Mouse (Mus musculus) mouse embryonic stem cell (cell line): ENCODE measurements around the gene Eif4e2.

Source experiments
- in situ Hi-C, 2 experiments: fragments of 300-500 bp; cut with MboI; formaldehyde crosslinking; loops; 1 replicate in 1 of 2; 3 replicates in 1 of 2; pipeline ENCODE4 v1.14.3; 2019 to 2020; ENCODE audit warnings: low sequenced_read_pairs in 2 of 2, low pct_unique_long_range_greater_than_20kb in 1 of 2, mixed read lengths in 1 of 2; ENCODE audit not compliant: unreplicated experiment in 1 of 2

Gene Eif4e2

DNA sequence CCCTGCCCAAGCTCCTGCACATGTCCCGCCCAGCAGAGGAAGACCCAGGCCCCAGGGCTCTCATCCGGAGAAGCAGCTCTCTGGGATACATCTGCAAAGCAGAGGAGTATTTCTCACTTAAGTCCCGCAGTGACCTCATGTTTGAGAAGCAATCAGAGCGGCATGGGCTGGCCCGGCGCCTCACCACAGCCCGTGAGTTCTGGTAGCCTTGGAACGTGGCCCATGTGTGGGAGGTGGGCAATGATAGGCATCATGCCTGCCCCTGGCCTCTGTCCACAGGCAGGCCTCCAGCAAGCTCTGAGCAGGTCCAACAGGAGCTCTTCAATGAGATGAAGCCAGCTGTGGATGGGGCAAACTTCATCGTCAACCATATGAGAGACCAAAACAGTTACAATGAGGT lies 16.4 kb upstream of the Eif4e2 start:
- in situ Hi-C loops = loop anchor here in 1 of 2 experiments (25.0 kb wide), 1 partner anchor 465 kb away; no protein-coding TSS in a partner anchor

DNA sequence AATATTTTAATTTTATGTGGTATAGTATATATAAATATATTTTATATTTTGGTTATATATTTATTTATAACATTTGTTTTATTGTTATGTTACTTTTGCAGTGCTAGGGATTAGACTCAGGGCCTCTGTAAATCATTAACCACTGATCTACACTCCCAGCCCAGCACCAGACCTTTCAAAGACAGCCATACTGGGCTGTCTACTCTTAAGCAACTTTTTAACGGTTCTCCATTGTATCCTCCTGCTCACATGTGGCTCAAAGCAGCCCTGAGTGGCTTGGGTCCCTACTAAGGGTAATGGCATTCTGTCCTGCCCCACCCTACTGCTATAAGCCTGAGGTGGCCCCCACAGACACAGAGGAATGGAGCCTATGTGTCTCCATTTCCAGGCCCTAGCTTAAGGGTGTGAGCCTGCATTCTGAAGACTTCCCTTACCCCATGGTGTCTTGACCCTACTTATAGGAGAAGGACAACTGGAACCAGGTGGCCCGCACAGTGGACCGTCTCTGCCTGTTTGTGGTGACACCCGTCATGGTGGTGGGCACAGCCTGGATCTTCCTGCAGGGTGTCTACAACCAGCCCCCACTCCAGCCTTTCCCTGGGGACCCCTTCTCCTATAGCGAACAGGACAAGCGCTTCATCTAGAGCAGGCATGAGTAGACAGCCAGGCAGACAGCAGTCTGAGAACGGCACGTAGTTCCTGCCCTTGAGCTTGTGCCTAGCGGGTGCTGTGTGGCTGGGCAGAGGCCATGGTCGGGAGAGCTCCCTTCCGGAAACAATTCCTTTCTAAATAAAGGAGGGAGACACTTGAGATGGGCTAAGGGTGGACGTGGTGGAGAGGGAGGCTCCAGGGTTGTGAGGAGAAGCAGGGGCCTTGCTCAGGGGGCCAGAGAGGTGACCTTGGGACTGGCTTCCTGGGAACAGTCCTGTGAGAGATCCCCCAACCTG lies 15.3 kb upstream of the Eif4e2 start:
- in situ Hi-C loops = loop anchor here in 1 of 2 experiments (25.0 kb wide), 1 partner anchor 464 kb away; no protein-coding TSS in a partner anchor

DNA sequence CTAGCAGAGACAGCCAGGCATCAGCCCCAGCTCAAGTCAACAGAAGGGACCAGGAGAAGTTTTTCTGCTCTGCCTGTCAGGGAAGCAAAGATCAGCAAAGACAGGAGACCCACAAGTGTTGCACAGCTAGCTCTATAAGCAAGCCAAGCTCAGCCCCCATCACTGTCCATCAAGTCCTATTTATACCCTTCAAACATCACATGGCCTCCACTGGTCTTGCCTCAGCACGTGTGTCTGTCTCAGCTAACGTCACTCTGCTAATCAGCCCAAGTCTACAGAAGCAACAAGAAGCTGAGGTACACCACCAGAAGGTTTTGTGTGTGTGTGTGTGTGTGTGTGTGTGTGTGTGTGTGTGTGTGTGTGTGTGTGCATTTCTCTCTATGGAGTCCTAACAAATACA lies 12.9 kb upstream of the Eif4e2 start:
- in situ Hi-C loops = no loop called here

DNA sequence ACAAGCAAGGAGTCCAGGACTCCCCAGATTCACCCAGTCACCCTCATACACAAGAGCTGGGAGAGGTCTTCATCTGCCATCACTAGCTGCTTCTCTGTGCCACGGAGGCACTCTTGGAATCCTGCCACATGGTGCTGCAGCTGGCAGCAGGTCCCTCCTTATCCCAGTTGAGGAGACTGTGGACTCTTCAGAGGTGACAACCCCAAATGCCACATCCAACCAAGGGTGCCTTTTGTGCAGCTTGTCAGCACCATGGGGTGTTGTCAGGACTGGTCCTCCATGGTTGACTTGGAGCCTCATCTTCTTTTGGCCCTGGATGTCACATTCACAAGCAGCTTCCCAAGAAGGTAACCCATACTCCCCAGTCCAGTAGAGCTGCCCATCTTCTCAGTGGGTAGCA lies 11.9 kb upstream of the Eif4e2 start:
- in situ Hi-C loops = no loop called here

DNA sequence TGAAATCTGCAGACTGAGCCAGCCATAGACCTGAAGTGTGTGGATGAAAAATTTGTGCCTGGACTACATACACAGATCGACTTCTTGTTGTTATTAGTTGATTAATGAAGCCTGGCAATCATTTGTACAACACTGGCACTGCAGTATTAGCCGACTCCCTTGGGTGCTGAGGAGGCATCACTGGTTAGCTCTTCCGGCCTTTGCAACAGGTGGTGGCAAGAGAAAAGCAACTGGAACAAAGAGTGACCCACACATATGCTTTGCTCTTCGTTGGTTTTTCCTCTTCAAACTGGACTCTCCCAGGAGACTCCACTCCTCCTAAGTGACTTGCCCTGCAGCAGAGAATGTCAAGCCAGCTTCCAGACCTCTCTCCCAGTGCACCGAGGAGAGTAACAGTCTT lies 9.9 kb upstream of the Eif4e2 start:
- in situ Hi-C loops = no loop called here

DNA sequence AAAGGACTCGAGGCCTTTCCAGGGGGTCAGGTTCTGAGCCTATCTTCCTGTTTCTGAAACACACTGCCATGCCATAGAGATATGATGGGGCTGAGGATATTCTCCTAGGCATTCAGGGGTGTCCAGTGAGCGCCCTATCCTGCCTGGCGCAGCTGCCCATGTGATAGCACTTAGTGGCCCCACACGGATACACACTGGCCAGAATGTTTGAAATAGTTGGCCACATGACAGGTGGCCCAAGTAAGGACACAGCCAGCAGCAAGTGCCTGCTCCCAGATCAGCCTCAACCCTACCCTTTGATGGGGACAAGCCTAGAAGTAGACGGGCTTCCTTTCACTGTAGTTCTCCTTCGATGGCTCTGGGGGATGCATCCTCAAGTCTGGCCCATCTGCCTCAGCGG lies 9.2 kb upstream of the Eif4e2 start, which contains the start of gene Chrng:
Gene Chrng (plus strand): TSS at position 193 of the 400 bp plus-strand sequence.
- in situ Hi-C loops = no loop called here

DNA sequence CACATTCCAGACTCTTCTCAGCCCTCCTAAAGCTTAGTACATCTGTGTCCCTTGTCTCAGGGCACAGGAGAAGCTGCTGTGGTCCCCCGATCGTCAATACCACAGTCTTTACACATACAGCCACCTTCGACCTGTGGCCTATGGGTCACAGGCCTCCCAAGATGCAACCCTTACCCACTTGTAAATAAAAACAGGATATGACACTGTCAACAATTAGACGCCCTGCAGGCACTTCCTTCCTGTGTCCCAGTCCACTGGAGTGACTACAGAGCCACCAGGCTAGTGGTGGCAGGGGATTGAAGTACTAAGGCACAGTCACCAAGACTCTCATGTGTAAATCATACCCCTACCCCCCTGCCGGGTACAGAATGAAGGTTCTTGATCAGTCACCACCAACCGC lies 8.7 kb upstream of the Eif4e2 start:
- in situ Hi-C loops = no loop called here

DNA sequence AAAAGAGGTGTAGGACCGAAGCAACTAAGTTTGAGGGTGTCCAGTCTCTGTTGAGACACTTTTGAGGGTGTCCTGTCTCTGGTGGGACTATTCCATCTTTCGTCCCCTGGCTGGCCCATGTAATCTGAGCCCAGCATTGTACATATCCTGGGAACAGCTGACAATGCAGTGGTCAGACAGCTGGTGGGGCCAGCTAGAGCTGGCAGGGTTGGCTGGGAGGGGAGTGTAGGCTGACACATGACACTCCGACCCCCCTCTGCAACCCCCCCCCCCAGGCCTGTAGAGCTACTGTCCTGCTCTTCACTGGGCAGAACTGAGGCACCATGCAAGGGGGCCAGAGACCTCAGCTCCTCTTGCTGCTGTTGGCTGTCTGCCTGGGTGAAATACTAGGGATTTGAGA lies 8.2 kb upstream of the Eif4e2 start:
- in situ Hi-C loops = no loop called here

DNA sequence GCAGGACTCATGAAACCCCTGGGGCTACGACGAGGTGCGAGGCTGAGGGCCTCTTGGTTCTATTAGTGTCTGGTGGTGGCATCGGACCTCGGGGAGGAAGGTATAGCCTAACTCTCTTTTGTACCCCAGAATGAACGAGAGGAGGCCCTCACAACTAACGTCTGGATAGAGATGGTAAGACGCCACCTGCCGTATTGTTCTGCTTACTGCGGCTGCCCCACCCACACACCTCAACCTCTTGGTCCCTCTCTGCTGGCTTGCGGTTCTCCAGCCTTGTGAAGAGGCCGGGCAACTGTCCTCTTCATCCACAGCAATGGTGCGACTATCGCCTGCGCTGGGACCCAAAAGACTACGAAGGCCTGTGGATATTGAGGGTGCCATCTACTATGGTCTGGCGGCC lies 7.4 kb upstream of the Eif4e2 start:
- in situ Hi-C loops = no loop called here

DNA sequence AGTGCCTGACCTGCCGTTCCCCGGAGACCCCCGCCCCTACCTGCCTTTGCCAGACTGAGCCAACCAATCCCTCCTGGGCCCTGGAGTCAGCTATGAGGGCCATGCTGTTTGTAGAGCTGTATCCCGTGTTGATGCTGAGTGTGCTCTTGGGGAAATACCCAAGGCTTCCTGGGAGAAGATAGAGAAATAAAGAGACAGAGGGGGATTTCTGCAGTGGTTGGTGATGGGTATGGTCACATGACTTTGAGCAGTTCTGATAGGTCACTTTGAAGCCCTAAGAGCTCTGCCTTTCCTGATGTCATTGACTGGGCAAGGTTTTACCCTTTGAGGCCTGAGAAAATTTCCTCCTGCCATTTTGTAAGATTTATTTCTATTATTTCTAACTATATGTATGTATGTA lies 2.3 kb upstream of the Eif4e2 start:
- in situ Hi-C loops = no loop called here

DNA sequence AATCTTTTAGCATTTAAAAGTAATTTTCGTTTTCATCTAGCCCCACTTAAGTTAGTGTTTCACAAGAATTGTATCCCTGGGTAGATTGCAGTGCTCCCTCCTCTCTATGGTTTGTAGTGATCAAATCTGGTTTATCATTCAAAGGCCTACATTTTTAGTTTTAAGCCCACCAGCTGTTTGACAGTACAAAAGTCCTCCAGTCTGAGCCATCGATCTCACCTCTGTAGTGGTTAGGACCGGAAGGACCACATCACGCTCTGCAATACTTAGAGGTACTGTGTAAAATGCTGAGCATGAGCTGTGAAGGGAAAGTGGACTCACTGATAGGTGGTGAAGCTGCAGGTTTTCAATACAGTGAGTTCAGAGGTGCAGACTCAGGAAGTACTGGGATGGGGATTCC lies 1.0 kb downstream of the Eif4e2 start:
- in situ Hi-C loops = no loop called here

DNA sequence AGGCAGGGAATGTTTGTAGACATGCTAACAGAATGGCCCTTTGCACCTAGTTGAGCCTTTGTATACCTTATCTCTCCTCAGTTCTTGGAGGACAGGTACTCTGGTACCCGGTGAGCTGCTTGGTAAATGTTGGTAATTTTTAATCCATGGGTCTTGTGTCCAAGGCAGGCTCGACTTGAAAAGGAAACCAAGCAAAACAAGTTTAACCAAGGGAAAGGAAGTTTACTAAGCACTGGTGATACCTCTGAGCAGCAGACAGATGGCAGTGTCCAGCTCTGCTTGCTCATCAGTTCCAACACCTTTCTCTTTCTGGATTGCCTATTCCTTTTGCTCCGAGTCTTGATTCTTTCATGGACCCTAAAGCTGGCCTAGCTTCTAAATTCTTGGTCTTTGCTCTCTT lies 4.2 kb downstream of the Eif4e2 start:
- in situ Hi-C loops = no loop called here

DNA sequence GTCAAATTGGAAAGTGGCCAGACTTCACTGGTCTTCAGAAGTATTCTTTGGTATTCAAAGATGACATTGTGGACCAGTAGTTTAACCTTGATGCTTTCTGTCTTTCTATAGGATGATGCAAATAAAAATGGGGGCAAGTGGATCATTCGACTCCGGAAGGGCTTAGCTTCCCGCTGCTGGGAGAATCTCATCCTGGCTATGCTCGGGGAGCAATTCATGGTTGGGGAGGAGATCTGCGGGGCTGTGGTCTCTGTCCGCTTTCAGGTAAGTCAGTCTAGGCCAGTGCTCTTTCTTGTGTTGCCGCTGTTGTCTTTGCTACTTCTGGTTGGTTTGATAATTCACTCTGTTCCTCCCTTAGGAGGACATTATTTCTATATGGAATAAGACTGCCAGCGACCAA lies 12.0 kb downstream of the Eif4e2 start:
- in situ Hi-C loops = no loop called here

DNA sequence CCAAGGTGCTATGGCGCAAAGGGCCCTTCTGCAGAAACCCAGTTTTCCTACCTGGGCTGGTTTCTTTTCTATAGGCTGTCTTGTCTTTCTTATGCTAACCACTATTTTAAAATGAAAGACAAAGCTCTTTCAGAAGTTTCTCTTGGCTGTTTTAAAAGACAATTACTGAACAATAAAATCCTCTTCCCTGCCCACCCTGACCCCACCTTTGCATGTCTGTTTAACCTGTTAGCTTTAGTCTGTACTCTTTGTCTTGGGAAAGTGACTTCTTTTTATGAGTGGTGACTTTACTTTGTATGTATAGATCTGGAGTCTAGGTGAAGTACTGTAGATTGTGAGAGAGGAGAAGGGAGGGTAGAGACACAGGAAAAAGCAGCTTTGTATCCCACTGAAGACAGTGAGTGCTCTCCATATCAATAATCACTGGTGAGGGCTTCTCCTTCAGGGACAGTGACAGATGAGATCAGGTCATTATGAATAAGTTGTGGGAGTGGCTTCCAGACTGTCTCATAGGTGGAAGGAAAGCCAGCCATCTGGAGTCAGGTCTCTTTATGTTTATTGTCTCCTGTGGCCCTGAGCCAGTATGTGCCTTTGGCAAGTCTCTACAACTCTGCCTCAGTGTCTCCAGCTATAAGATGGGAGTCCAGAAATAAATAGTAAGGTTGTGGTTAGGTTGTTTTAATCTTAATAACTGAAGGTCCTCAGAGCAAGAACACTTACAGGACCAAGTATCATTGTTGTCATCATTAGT lies 12.9 kb downstream of the Eif4e2 start:
- in situ Hi-C loops = no loop called here

DNA sequence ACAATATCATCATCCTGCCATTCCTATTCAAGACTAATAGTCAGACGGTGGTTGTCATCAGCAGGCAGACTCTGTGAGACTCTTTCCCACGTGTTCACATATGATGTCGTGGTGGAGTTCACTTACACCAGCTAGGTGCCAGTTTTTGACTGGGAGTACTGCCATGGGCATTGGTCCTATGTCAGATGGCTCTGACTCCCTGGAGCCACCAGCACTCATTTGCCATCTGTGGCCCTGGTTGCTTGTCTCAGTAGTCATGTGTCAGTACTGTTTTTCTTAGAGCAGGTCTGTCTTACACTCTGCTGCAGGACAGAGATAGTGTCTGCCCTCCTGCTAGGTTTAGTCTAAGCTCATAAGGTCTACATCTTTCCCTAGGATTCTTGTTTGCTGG lies 13.4 kb downstream of the Eif4e2 start:
- in situ Hi-C loops = no loop called here

DNA sequence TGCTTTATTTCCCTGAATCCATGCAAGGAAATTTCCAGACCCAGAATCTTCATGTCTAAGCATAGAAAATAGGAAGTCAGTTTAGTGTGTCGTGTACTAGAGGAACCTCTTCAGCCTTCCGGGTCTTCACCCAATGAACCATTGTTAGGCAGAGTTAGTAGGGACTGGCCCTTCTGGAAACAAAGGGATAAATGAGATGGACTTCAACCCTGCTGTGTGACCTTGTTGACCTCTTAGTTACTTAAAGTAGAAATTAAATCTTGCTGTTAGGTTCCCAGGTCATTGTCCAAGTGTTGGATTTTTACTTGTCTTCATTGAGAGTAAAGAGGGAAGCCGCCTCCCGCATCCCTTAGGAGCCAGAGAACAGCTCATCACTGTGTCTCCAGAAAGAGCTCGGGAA lies 16.9 kb downstream of the Eif4e2 start:
- in situ Hi-C loops = no loop called here

DNA sequence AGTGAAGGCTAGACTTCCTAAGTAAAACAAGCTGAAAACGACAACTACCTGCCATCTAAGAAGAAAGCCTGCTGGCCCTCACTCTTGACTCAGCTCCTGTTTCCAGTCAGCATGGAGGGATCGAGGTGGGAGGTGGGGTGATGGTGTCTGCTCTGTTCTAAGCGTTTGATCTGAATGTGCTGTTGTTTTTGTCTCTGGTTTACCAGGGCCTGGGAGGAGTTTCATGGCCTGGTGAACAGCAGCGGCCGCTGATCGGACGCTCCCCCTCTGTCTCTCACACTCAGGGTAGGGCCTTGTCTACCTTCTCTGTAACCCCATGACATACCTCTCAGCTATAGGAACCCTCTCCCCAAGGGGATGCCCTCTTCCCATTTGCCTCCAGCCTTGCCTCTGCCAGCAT lies 18.5 kb downstream of the Eif4e2 start:
- in situ Hi-C loops = no loop called here

DNA sequence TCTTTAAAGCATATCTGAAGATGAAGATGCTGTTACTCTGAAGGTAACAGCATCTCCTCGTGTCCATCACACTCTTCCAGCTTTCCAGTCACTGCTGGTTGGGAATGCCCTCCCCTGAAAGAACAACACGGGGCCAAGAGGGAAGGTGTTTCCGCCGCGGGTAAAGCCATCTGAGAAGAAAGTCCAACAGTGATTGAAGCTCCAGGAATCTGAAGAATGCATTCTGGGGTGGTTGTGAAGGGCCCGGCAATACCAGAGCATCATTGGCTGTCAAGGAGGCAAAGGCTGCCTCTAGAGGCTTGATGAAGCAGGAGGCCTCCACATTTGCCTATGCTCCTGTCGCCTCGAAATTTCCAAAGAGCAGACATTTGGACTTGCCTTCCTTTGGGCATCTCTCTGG lies 25.3 kb downstream of the Eif4e2 start:
- in situ Hi-C loops = no loop called here

DNA sequence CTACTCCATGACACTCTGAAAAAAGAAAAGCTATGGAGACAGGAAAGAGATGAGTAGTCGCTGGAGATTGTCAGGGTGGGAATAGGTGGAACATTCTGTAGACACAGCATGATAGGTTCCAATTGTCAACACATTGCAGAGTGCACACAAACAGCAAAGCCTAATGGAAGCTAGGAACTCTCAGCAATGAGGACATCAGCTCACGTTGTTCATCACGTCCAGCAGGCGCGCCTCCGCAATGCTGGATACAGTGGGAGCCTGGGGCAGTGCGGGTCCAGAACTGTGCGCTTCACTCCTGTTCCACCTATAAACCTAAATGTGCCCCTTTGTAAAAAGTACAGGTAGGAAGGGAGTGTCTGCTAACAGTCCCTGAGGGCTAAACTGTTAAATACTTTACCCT lies 29.3 kb downstream of the Eif4e2 start:
- in situ Hi-C loops = no loop called here

DNA sequence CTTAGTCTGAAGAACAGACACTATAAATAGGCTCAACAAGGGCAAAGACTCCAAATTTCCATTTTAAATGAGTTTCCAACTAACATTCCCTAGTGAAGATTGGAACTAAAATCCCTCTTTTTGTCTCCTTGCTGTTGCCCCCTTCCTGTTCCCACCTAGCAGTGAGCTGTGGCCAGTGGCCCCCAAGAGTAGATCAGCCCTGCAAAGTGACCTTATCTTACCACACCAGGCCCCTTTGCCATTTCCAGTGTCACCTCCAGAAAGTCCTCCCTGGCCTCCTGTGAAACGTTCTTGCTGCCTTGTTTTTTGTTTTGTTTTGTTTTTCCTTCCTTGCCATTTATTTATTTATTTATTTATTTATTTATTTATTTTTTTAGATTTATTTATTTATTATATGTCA lies 31.7 kb downstream of the Eif4e2 start:
- in situ Hi-C loops = no loop called here
